Mouse (Mus musculus) frontal cortex, postnatal 14 days (tissue): Measurements from ENCODE around the gene Kansl1l.
"Not testable (repeated sequence)": the region's sequence is repeated elsewhere in the genome, so short reads cannot be mapped to it uniquely, and the experiment has no call there.

ENCODE experiments used
- DNase-seq, 2 experiments: peaks; one replicate each; pipeline ENCODE4 v3.0.0; 2022; ENCODE audit warnings: low spot score in 2 of 2

Gene Kansl1l

DNA sequence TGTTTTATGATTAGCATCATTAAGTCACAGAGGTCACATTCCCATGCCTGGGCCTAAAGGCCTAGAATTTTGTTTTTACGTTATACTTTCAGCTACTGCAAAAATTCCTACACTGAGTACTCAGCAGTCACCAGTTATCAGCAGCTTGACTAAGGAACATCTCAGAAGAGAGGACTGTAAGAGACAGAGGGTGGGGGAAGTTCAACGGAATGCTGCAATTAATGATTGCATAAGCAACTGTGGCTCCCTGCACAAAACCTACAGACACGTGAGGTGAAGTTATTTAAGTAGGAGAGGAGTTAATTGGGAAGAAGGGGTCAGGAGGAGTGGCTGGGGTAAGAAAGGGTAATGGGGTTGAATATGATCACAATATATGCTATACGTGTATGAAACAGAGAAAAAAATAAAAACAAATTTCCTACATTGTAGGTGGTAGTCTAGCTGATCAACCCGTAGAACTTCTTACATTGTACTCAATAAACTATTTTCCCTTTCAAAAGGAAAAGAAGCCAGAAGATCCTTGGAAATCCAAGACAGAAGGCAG, 117.1 kb downstream of the Kansl1l start:
- DNase-seq, result no peak

DNA sequence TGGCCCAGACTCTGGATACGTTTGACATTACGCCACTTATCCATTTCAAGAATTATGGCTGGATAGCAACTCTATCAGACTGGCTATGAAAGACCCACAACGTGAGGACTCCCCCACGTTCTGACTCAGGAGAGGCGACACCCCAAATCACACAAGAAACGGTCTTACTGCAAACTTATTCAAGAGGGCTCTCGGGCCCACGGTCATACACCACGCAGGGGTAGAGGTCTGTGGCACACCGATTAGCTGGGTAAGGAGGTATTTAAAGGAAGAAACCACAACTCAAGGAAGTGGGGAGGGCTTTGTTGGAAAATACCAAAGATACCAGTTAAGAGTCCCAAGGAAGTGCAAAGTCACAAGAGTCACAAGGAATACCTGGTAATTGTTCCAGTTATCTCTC, 117.7 kb downstream of the Kansl1l start:
- not testable (repeated sequence) for DNase-seq

DNA sequence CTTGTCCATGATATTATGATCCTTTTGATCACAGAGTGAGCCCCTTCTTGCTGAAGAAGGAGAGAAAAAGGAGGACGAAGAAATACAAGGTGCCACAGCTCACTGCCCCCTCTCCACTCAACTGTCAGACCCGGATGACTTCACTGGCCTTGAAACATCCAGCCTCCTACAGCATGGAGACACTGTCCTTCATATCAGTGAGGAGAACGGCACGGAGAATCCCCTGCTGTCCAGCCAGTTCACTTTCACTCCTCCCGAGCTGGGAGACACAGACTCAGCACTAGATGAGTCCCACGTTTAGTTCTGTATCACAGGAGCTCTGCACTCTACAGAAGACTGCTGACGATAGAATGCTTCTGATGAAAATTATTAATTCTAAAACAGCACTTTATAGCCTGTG, 122.1 kb downstream of the Kansl1l start:
- DNase-seq, result no peak

DNA sequence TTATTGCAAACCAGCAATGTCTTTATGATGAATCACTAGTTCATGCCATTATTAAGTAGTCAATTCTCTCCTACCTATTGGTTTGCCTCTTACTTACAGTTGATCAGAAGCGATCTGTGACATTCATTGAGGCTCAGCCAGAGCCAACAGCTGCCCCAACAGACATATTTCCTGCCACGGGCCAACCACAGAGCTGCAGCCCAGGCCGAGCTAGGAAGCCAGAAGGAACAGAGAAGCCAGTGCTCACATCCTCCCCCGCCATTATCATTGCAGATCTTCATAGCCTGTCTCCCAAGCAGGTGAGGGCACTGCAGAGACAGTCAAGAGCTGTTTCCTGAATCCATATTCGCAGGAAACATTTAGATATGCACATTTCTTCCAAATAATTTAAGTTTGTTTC, 123.1 kb downstream of the Kansl1l start:
- no peak for DNase-seq

DNA sequence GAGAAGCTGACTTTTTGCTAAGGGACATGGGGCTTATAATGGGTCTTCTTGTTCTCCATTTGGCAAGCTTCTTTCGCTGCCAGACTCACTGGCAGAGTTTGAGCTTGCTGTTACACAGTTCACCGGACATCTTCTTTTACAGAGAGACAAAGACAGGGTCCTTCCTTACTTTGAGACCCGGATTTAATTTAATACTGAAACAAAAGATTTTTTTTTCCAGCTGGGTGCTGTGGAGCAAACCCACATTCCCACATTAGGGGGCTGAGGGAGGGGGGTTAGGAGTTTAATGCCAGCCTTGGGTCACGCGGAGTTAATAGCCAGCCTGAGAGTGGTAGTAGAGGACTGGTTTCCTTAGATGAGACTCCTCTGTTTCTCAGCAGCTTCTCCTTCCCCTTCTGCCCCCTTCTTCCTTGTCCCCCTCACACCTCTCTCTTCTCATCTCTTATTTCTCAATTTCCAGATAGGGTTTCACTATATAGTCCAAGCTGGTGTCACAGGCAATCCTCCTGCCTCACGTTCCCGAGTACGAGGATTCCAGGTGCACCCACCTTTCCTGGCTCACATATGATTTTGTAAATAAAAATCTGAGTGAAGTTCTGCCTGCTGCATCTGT, 124.5 kb downstream of the Kansl1l start:
- DNase-seq, result no peak

DNA sequence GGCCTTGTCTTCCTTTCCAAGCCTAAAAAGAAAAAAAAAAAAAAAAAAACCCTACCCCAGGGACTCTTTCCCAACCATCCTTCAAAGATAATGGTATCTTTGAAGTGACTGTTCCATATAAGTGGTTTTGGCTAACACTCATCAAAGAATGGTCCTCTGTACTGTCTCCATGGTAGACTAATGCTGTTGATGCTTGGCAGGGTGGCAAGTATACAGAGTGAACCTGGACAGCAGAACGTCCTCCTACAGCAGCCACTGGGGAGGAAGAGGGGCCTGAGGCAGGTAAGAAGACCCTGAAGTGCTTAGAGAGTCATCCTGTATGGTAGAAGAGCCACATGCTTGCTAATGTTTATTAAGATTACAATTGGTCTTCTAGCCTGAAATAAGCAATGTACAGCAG, 125.1 kb downstream of the Kansl1l start:
- no peak for DNase-seq

DNA sequence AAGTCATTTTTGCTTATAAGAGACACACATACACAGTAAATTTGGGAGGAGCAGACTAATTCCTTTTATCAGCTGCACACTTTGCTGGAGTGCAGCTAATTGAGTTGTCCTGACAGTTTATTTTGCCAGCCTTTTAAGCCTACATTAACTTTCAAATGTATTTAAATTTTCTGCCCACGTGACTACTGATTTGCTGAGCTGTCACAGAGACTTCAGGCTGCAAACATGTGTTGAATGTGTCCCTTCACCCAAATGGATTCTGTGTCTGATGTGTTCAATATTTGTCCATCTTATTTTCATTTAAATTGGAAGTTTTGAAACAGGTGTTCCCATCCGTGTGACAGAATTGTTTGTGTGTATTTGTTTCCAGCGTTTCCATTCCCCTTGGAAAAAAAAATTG, 125.6 kb downstream of the Kansl1l start:
- DNase-seq, result no peak

DNA sequence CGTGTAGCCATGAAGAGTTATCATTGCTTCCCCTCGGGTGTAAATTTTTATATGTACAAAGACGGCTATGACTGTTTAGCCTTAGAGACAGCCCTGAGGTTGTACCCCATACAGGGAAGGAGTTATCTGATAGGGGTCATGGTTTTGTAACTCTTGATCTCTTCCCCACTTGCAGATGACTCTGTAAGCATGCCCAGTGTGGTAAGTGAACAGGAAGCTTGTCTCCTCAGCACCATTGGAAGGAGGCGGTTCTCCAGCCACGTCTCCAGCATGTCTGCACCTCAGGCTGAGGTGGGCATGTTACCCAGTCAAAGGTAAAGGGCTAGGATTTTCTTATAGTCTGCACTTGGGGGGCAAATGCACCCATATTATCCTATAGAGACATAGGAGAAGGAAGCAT, 134.4 kb downstream of the Kansl1l start:
- no peak for DNase-seq

DNA sequence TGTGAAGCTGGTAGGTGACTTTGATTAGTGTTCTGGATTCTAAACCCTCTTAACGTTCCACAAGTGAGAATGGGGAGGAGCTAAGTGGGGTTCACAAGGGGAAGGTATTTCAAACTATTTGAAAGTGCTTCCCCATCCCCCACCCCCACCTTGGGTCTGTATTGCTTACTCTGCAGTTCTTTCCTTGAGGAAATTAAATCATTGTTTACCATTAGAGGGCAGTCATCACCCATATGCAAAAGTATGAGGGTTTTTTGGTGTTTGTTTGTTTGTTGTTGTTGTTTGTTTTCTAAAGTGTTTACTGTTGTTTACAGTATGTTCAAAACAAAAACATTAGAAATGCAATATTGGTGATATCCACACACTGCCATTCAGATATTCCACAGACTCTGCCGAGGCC, 138.7 kb downstream of the Kansl1l start:
- no peak for DNase-seq

DNA sequence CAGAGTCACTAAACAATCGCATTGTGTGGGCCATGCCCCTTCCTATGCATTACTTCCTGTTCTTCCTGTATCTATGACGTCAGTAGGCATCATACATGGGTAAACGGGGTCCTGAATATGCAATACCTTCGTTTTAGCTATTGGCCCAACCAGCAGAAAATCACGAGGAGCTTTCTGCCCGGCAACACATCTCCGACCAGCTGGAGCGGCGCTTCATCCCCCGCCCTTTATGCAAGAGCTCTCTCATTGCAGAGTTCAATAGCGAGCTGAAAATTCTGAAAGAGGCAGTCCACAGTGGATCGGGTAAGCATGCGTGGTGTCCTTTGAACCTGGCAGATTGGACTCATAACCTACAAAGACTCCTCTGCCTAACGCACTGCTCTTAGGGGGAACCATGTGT, 139.4 kb downstream of the Kansl1l start:
- no peak for DNase-seq

DNA sequence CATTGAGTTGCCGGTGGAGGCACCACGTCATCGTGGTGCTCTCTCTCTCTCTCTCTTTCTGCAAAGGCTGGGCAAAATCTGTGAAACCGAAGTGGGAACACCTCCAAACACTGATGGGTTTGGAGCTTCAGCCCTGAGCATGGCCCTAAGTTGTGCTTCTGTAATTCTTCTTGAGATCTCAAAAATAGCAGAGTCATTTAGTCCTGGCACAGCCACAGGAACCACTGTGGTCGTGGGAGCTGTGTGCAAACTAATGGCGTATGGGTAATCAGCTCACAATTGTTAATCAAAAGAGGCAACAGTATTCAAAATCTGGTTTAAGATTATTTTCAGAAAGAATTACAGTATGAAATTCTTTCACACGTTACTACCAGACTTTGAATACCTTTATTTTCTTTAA, 144.6 kb downstream of the Kansl1l start:
- DNase-seq, result no peak

DNA sequence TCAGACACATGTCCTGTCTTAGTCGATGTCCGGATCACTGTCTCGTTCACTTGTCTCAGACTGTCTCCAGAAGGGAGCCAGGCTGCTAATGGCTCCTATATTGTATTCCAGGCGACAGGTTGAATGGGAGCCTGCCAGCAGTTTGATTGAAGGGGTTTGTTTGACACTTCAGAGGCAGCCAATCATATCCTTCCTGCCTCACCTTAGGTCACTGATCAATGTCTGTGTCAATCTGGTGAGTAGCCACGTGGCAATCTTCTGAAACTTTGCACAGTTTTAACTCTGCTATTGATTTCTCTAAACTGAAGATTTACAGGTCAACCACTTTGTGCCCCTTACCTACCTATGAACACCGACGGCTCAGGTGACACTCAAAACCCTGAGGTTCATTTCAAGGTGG, 145.9 kb downstream of the Kansl1l start:
- no peak for DNase-seq
